Mouse (Mus musculus) cortical plate, adult 2 months (tissue): Measurements from ENCODE around the gene 4931409K22Rik. TPM values are rescaled to one million over a fixed set of nuclear protein-coding genes. Genes with fewer than 3 reads are reported as not detected.

Experiments
- H3K27ac ChIP-seq: fragments of 200-500 bp; 2 replicates; pipeline ENCODE4 v1.5.1; 2012; ENCODE audit warnings: low read length, control low read depth, inconsistent platforms; ENCODE audit not compliant: insufficient read depth
- H3K4me1 ChIP-seq: fragments of 200-500 bp; 2 replicates; pipeline ENCODE4 v1.6.1; 2011; ENCODE audit warnings: low read length; ENCODE audit not compliant: control insufficient read depth, insufficient read depth
- H3K4me3 ChIP-seq: fragments of 200-500 bp; 2 replicates; pipeline ENCODE4 v1.5.1; 2011; ENCODE audit warnings: mild to moderate bottlenecking, low read length, control low read depth; ENCODE audit not compliant: insufficient read depth
- CTCF ChIP-seq: fragments of 200-500 bp; IDR thresholded peaks from 2 replicates; pipeline ENCODE4 v1.5.1; 2011; ENCODE audit warnings: mild to moderate bottlenecking, control low read depth, low read length; ENCODE audit not compliant: insufficient read depth; ENCODE audit errors: extremely low read depth
- POLR2A ChIP-seq: fragments of 200-500 bp; IDR thresholded peaks from 2 replicates; pipeline ENCODE4 v1.6.1; 2011; ENCODE audit warnings: mild to moderate bottlenecking, low read length, control low read depth; ENCODE audit not compliant: insufficient read depth; ENCODE audit errors: extremely low read depth
- polyA plus RNA-seq: library from polyadenylated mRNA; depleted of rRNA; stranded (reverse); fragments of >200 nt; gene quantifications from 2 replicates; pipeline ENCODE4 v1.2.3, GENCODE M21; 2012; rRNA removed

Gene 4931409K22Rik
- polyA plus RNA-seq, 1 experiment: 0.04 TPM

DNA sequence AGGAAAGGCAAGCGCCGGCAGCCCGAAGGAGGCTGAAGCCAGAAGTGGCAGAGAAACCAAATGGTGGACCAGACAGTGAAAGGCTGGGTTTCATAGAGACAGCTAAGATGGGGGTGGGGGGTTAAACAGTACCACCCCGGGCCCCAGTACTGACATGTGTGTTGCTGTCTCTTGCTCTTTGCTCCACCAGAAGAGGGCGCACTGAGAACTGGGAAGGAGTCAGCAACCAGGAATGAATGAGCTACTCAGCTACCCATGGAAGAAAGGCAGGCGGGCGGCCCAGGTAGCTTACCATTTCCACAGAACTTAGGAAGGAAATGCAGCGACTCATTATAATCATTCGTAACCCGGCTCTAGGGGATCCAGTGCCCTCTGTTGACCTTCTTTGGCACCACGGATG lies 46.0 kb downstream of the 4931409K22Rik start:
- H3K4me3 ChIP-seq: no peak overlapping the region
- no peaks in the 10 kb centered on the region for H3K4me1 ChIP-seq
- TF ChIP-seq POLR2A (no peak), CTCF (peak; percentile 58)
- no peak overlapping the region for H3K27ac ChIP-seq

DNA sequence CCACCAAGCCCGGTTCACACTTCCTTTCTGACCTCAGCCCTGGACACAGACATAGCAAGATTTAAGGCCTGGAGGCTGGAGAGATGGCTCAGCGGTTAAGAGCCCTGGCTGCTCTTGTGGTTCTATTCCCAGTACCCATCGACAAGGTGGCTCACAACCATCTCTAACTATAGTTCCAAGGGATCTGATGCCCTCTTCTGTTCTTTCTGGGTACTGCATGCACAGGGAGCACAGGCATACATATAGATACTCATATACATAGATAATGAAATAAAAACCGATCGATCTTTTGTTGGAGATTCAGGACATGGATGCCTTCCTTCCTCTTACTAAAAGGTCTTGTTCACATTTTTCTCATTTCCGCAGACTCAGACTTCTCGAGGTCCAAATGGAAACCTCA lies 48.2 kb downstream of the 4931409K22Rik start:
- TF ChIP-seq CTCF (no peak), POLR2A (no peak)
- H3K4me3 ChIP-seq: no peak overlapping the region

DNA sequence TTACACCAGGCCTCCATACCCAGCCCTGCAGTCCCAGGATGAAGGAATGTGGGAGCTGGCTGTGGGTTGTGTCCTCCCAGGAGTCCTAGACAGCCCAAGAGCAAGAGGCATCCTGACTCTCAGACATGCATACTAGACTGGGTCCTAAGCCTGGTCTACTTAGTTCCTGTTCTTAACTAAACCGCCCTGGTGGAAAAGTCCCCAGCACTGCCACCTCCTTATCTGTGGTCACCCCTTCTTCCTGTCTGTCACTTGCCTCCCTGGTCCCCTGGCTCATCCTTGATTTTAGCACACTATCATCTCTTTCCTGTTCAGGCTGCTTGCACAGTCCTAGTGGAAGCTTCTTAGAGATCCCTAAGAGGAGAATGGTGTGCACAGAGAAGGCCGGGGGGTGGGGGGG lies 51.1 kb downstream of the 4931409K22Rik start:
- no peak overlapping the region for H3K27ac ChIP-seq
- no peak for TF ChIP-seq POLR2A
- TF ChIP-seq CTCF: no peak
- no peaks in the 10 kb centered on the region for H3K4me1 ChIP-seq
- no peak overlapping the region for H3K4me3 ChIP-seq

More for the DNA sequence above, 48.2 kb downstream of the 4931409K22Rik start:
- H3K4me1 ChIP-seq: no peaks in the 10 kb centered on the region
- no peak overlapping the region for H3K27ac ChIP-seq

DNA sequence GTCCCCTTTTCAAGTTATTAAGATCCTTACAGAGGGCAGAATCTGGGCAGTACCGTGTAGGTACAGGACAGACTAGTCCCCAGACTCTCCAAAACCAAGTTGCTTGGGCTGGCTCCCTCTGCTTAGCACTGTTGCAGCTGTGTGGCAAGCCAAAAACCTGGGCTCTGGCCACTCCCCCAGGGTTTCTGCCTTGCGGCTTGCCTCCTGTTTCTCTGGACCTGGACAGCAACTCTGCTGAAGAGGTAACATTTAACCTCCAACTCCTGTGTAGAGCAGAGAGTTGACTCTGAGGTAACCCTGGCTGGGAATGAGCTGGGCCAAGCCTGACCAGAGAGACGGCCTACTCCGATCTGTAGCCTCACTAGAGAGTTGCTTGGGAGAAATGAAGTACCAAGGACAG lies 53.8 kb downstream of the 4931409K22Rik start:
- no peak overlapping the region for H3K4me3 ChIP-seq
- no peak overlapping the region for H3K27ac ChIP-seq
- H3K4me1 ChIP-seq: no peaks in the 10 kb centered on the region; the same call in 1 of the 2 replicates
- TF ChIP-seq CTCF (no peak), POLR2A (no peak)

DNA sequence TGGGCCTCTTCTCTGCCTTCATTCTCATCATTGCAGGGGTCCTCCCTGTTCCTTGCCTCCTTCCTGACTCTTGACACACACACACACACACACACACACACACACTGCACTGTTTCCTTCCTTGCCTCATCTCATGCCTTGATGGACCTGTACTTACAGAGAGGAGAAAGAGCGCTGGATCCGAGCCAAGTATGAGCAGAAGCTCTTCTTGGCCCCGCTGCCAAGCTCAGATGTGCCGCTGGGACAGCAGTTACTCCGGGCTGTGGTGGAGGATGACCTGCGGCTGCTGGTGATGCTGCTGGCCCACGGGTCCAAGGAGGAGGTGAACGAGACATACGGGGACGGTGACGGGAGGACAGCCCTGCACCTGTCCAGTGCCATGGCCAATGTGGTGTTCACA lies 55.8 kb downstream of the 4931409K22Rik start:
- H3K4me3 ChIP-seq: no peak overlapping the region
- H3K27ac ChIP-seq: no peak overlapping the region
- H3K4me1 ChIP-seq: peaks cover 2% of the 10 kb centered on the region; the same call in 1 of the 2 replicates
- no peak for TF ChIP-seq POLR2A
- no peak for TF ChIP-seq CTCF

DNA sequence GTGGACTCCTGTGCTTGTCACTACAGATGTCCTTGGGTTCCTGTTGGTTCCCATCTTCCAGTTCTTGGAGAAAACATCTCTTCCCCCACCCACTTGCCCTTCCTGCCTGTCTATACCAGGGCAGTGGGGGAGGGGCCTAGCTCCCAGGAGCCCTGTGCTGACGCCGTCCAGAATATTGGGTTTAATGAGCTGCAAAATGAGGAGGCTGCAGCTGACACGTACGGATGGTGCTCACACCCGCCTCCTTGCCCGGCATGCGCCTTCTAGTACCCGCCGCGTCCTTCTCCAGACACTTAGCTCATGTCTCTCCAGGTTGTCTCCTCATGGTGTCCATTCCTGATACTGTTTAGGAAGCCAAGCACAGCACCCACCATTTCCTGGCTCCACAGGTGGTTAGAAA lies 57.5 kb downstream of the 4931409K22Rik start:
- Histone ChIP-seq H3K4me1 (peaks cover 2% of the 10 kb centered on the region; the same call in 1 of the 2 replicates), H3K4me3 (no peak overlapping the region), H3K27ac (no peak overlapping the region)
- TF ChIP-seq CTCF (no peak), POLR2A (no peak)

DNA sequence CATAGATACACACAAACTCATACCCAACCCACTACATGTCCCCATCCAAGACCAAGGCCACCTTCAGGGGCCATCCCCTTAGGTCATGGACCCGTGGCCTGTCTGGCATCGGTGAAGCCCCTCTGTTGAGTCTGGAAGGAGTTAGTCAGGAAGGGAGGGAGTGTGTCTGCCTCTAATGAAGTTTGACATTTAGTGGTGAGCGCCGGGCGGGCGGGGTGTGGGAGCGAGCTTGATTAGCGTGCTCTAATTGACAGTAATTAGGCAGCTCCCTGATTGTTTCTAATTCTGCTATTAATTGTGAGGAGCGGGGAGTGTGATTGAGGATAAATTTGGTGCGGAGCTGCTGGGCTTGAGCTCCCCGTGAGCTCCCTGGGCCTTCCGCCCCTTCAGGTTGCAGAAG lies 59.1 kb downstream of the 4931409K22Rik start:
- no peak for TF ChIP-seq POLR2A
- TF ChIP-seq CTCF: no peak
- H3K27ac ChIP-seq: no peak overlapping the region
- no peak overlapping the region for H3K4me3 ChIP-seq
- peaks cover 2% of the 10 kb centered on the region; the same call in 1 of the 2 replicates for H3K4me1 ChIP-seq

DNA sequence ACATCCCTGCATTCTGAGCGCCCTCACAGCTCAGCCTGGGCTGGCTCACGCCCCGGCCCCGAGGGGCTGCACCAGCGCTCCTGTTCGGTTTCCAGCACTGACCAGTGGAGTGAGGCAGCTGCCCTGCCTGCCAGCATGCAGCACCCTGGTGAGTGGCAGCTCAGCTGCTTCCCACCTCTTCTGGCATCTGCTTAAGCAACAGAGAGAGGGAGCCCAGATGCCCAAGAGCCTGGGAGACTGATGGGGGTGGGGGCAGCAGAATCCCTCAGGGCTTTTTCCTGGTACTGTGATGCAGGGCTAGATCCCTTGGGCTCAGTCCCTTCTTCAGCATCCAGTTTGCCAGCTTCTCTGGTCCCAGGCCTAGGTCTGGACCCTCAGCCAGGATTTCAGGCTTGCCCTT lies 59.9 kb downstream of the 4931409K22Rik start:
- peaks cover 2% of the 10 kb centered on the region; the same call in 1 of the 2 replicates for H3K4me1 ChIP-seq
- H3K27ac ChIP-seq: no peak overlapping the region
- TF ChIP-seq POLR2A (no peak), CTCF (no peak)
- H3K4me3 ChIP-seq: no peak overlapping the region

DNA sequence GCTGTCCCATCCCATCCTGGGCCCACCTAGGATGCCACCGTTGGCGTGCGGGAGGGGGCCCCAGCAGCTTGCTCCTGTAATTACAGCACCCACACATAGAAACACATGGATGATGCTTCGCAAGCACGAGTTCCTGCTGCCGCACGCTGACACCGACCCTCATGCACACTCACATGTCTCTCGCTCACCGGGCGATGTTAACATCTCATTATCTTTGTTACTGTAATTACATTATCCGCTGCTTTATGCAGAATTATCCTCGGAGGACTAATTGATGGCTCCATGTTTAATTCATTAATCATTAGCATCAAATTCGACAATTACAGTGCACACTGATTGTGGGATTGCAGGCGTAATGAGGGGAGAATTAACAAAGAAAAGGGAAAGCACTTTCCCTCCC lies 61.6 kb downstream of the 4931409K22Rik start:
- TF ChIP-seq CTCF (no peak), POLR2A (no peak)
- Histone ChIP-seq H3K4me1 (peaks cover 2% of the 10 kb centered on the region; the same call in 1 of the 2 replicates), H3K4me3 (no peak overlapping the region), H3K27ac (no peak overlapping the region)

Other genes with a start within 250 kb of the 4931409K22Rik start
- 27.3 and 29.4 TPM in 2 replicates for gene Kcnh2, start 205.2 kb downstream of the 4931409K22Rik start, polyA plus RNA-seq
- gene Nos3, start 192.0 kb downstream of the 4931409K22Rik start, polyA plus RNA-seq: 9.6 and 10.4 TPM in 2 replicates
- gene Atg9b, start 164.7 kb downstream of the 4931409K22Rik start, polyA plus RNA-seq: 4.0 and 4.1 TPM in 2 replicates
- 54.8 and 57.3 TPM in 2 replicates for gene Abcb8, start 163.1 kb downstream of the 4931409K22Rik start, polyA plus RNA-seq
- gene Asic3, start 143.4 kb downstream of the 4931409K22Rik start, polyA plus RNA-seq: 0.44 and 0.70 TPM in 2 replicates
- 232 TPM in 2 replicates for gene Cdk5, start 133.3 kb downstream of the 4931409K22Rik start, polyA plus RNA-seq
- 36.5 and 39.9 TPM in 2 replicates for gene Slc4a2, start 133.0 kb downstream of the 4931409K22Rik start, polyA plus RNA-seq
- gene Fastk, start 111.5 kb downstream of the 4931409K22Rik start, polyA plus RNA-seq: 237 and 255 TPM in 2 replicates
- 48.7 and 49.0 TPM in 2 replicates for gene Tmub1, start 109.0 kb downstream of the 4931409K22Rik start, polyA plus RNA-seq
- 438 and 458 TPM in 2 replicates for gene Agap3, start 104.6 kb downstream of the 4931409K22Rik start, polyA plus RNA-seq
- 0.04 and 0.06 TPM in 2 replicates for gene Gbx1, start 29.6 kb downstream of the 4931409K22Rik start, polyA plus RNA-seq
- gene Asb10, start 15.8 kb downstream of the 4931409K22Rik start, polyA plus RNA-seq: 0.40 and 0.42 TPM in 2 replicates
- gene Abcf2, start 20.7 kb upstream of the 4931409K22Rik start, polyA plus RNA-seq: 83.6 and 87.1 TPM in 2 replicates
- gene Chpf2, start 29.9 kb upstream of the 4931409K22Rik start, polyA plus RNA-seq: 55.1 and 62.2 TPM in 2 replicates
- 97.8 and 97.9 TPM in 2 replicates for gene Smarcd3, start 67.6 kb upstream of the 4931409K22Rik start, polyA plus RNA-seq
- gene Nub1, start 128.7 kb upstream of the 4931409K22Rik start, polyA plus RNA-seq: 76.6 and 81.2 TPM in 2 replicates
- 0.55 and 1.1 TPM in 2 replicates for gene Wdr86, start 173.9 kb upstream of the 4931409K22Rik start, polyA plus RNA-seq
- gene Crygn, start 201.2 kb upstream of the 4931409K22Rik start, polyA plus RNA-seq: 0.92 and 1.5 TPM in 2 replicates